Mouse (Mus musculus) thymus, postnatal 10 days (tissue): ENCODE data around the gene Tekt5.

ENCODE experiments used
- DNase-seq, 2 experiments: peaks; one replicate each; pipeline ENCODE4 v3.0.0; 2021; ENCODE audit warnings: low spot score in 2 of 2

Gene Tekt5

GRCm38 (mm10) chr16:10336454-10337421, 58.6 kb downstream of the Tekt5 start:
- no peak for DNase-seq

GRCm38 (mm10) chr16:10335953-10336352, 59.3 kb downstream of the Tekt5 start:
- DNase-seq: no peak

GRCm38 (mm10) chr16:10332732-10333131, 62.6 kb downstream of the Tekt5 start:
- no peak for DNase-seq

GRCm38 (mm10) chr16:10330586-10331495, 64.4 kb downstream of the Tekt5 start:
- no peak for DNase-seq

GRCm38 (mm10) chr16:10327563-10328333, 67.5 kb downstream of the Tekt5 start:
- no peak for DNase-seq

GRCm38 (mm10) chr16:10319914-10320569, 75.2 kb downstream of the Tekt5 start:
- no peak for DNase-seq

- DNase-seq: no peak
Measured at GRCm38 (mm10) chr16:10317197-10317544, 78.1 kb downstream of the Tekt5 start.

GRCm38 (mm10) chr16:10316493-10317196, 78.6 kb downstream of the Tekt5 start:
- no peak for DNase-seq

GRCm38 (mm10) chr16:10313646-10314088, 81.6 kb downstream of the Tekt5 start, which contains the start of gene Emp2:
TSS of gene Emp2 (minus strand) at chr16:10313968.
- DNase-seq: peak in 1 of 2 experiments; percentile 5

- DNase-seq: no peak
Measured at GRCm38 (mm10) chr16:10313226-10313625, 82.1 kb downstream of the Tekt5 start.

- no peak for DNase-seq
Measured at GRCm38 (mm10) chr16:10311989-10312388, 83.3 kb downstream of the Tekt5 start.

GRCm38 (mm10) chr16:10311086-10311485, 84.2 kb downstream of the Tekt5 start:
- no peak for DNase-seq

- no peak for DNase-seq
Measured at GRCm38 (mm10) chr16:10310507-10310906, 84.8 kb downstream of the Tekt5 start.
